Mouse (Mus musculus): ENCODE results near the gene Abca2. TPM values are rescaled to one million over a fixed set of nuclear protein-coding genes. Genes with fewer than 3 reads are reported as not detected.

Abca2 gene
- total and polyA plus RNA-seq, 2 experiments from 2014 or later: 2.4 to 32.0 TPM

DNA sequence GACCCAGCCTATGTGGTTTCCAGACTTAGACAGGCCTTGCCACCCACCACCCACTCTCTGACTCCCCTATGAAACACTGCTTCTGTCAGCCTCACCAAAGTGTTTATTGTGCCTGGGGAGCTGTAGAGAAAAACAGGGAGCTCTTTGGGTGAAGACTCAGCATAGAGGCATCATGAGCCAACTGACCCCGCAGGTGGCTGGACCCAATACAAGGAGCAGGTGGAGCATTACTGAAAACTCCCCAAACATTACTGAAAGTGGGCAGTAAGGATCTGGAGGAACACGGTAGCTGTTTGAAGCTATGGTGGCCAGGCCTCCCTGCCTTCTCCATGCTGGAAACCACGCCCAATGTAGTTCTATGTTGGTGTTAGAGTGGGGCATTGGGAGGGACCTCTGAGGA is 35.1 kb downstream of the Abca2 start:
- Histone ChIP-seq H3K9me3 (replicated peaks; ENCODE audit: control insufficient read depth, low read length) (no peaks in the 10 kb centered on the region), H3K4me1 (ENCODE audit: control insufficient read depth, insufficient read depth) (peaks cover 31% of the 10 kb centered on the region), H3K27me3 (ENCODE audit: control insufficient read depth, insufficient read depth, low read length) (no peaks in the 10 kb centered on the region), H3K9ac (replicated peaks; ENCODE audit: low read depth, low read length) (no peak overlapping the region), H3K4me2 (ENCODE audit: low read depth, low read length) (no peak overlapping the region), H3K36me3 (replicated peaks; ENCODE audit: control insufficient read depth, insufficient read depth, low read length) (peaks cover 8% of the 10 kb centered on the region), H3K4me3 (ENCODE audit: low read depth, low read length) (no peak overlapping the region), H3K27ac (ENCODE audit: low read depth) (no peak overlapping the region)
- DNase-seq (ENCODE audit: low spot score) (no peak), ATAC-seq (ENCODE audit: insufficient read depth, low read depth) (no peak)
- WGBS: 87% methylated on average over 3 of the region's 3 CpGs
- TF ChIP-seq EP300 (IDR thresholded peaks at IDR 0.05; ENCODE audit: low read depth) (no peak), CTCF (IDR thresholded peaks at IDR 0.05; ENCODE audit: low read depth) (no peak)

DNA sequence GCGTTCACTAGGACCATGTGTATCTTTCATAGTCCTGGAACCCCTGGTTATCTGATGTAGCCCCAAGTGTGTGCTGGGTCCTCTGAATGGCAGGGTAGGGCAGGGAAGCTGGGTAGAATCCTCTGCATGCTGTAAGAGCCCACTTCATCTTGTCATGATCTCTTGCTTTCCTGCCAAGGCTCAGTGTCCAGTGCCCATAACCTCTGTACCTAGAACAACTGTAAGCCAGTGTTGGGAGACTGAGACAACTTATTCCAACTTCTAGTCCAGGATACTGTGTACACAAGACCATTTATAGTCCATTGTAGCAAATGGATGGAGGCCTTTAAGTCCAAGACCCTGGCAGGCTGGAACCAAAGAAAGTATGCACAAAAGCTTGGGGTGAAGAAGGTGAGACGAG is 36.8 kb downstream of the Abca2 start:
- DNase-seq (ENCODE audit: low spot score) (no peak), ATAC-seq (ENCODE audit: insufficient read depth, low read depth) (no peak)
- H3K4me3 ChIP-seq (ENCODE audit: low read depth, low read length): no peak overlapping the region
- H3K4me2 ChIP-seq (ENCODE audit: low read depth, low read length): no peak overlapping the region; the same call in 1 of the 2 replicates
- no peaks in the 10 kb centered on the region for H3K27me3 ChIP-seq (ENCODE audit: control insufficient read depth, insufficient read depth, low read length)
- no peaks in the 10 kb centered on the region for H3K36me3 ChIP-seq (replicated peaks; ENCODE audit: control insufficient read depth, insufficient read depth, low read length)
- H3K27ac ChIP-seq (ENCODE audit: low read depth): no peak overlapping the region
- no peaks in the 10 kb centered on the region for H3K9me3 ChIP-seq (replicated peaks; ENCODE audit: control insufficient read depth, low read length)
- TF ChIP-seq CTCF (IDR thresholded peaks at IDR 0.05; ENCODE audit: low read depth) (no peak), EP300 (IDR thresholded peaks at IDR 0.05; ENCODE audit: low read depth) (no peak)
- peaks cover 38% of the 10 kb centered on the region for H3K4me1 ChIP-seq (ENCODE audit: control insufficient read depth, insufficient read depth)
- 79% methylated on average over 2 of the region's 2 CpGs for WGBS
- no peak overlapping the region for H3K9ac ChIP-seq (replicated peaks; ENCODE audit: low read depth, low read length)

DNA sequence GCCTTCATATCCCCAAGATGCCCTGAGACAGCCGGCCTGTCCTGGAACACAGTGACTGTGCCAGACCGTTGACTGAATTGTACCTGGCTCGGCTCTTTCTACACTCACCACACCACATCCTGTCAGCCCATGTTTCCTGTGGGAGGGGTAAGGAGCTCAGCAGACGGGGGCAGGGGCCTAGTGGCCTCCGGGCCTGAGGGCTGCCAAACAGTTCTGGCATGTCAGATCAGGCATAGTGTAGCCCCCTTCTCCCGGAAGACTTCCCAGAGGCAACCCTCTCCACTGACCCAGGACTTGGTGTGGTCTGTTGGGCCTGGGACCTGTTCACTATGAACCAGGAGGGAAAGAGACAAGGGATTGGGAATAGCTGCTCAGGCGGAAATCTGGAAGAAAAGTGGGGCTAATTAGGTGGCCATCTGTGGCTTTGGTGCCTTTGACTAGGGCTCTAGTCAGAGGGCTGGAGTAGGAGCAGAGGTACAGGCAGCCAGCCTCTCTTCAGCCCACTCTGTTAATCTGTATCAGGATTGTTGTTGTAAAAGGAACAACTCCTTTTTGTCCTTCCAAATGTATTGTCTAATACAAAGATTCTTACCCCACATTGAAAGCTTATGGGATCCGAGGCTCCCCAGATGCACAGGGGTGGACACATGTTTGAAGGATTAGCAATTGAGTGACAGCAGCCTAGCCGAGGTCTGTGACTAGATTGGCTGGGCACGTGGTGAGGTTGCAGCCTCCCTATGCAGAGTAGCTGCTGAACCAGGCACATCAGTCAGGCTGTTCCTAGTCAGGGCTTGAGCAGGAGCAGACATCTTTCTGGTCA is 37.5 kb downstream of the Abca2 start:
- Histone ChIP-seq H3K27ac (ENCODE audit: low read depth) (no peak overlapping the region; the same call in 1 of the 2 replicates), H3K4me1 (ENCODE audit: control insufficient read depth, insufficient read depth) (peaks cover 41% of the 10 kb centered on the region), H3K4me3 (ENCODE audit: low read depth, low read length) (no peak overlapping the region), H3K27me3 (ENCODE audit: control insufficient read depth, insufficient read depth, low read length) (no peaks in the 10 kb centered on the region), H3K9ac (replicated peaks; ENCODE audit: low read depth, low read length) (no peak overlapping the region; the same call in 1 of the 2 replicates), H3K9me3 (replicated peaks; ENCODE audit: control insufficient read depth, low read length) (no peaks in the 10 kb centered on the region), H3K4me2 (ENCODE audit: low read depth, low read length) (no peak overlapping the region; the same call in 1 of the 2 replicates), H3K36me3 (replicated peaks; ENCODE audit: control insufficient read depth, insufficient read depth, low read length) (no peaks in the 10 kb centered on the region)
- TF ChIP-seq CTCF (IDR thresholded peaks at IDR 0.05; ENCODE audit: low read depth) (no peak), EP300 (IDR thresholded peaks at IDR 0.05; ENCODE audit: low read depth) (no peak)
- ATAC-seq (ENCODE audit: insufficient read depth, low read depth): no peak
- DNase-seq (ENCODE audit: low spot score): no peak
- 40% methylated on average over 10 of the region's 10 CpGs for WGBS

GRCm38 (mm10) chr2:25467606-25468303 is 39.3 kb downstream of the Abca2 start:
- Histone ChIP-seq H3K4me3 (ENCODE audit: low read depth, low read length) (no peak overlapping the region), H3K9me3 (replicated peaks; ENCODE audit: control insufficient read depth, low read length) (no peaks in the 10 kb centered on the region), H3K27ac (ENCODE audit: low read depth) (peak overlapping the region; percentile 96), H3K36me3 (replicated peaks; ENCODE audit: control insufficient read depth, insufficient read depth, low read length) (no peaks in the 10 kb centered on the region), H3K4me1 (ENCODE audit: control insufficient read depth, insufficient read depth) (peaks cover 33% of the 10 kb centered on the region), H3K4me2 (ENCODE audit: low read depth, low read length) (peak overlapping the region; percentile 55), H3K27me3 (ENCODE audit: control insufficient read depth, insufficient read depth, low read length) (no peaks in the 10 kb centered on the region), H3K9ac (replicated peaks; ENCODE audit: low read depth, low read length) (no peak overlapping the region; the same call in 1 of the 2 replicates)
- WGBS: 49% methylated on average over 14 of the region's 14 CpGs
- peak; percentile 34 for ATAC-seq (ENCODE audit: insufficient read depth, low read depth)
- TF ChIP-seq CTCF (IDR thresholded peaks at IDR 0.05; ENCODE audit: low read depth): no peak
- TF ChIP-seq EP300 (IDR thresholded peaks at IDR 0.05; ENCODE audit: low read depth): no peak
- no peak for DNase-seq (ENCODE audit: low spot score)

DNA sequence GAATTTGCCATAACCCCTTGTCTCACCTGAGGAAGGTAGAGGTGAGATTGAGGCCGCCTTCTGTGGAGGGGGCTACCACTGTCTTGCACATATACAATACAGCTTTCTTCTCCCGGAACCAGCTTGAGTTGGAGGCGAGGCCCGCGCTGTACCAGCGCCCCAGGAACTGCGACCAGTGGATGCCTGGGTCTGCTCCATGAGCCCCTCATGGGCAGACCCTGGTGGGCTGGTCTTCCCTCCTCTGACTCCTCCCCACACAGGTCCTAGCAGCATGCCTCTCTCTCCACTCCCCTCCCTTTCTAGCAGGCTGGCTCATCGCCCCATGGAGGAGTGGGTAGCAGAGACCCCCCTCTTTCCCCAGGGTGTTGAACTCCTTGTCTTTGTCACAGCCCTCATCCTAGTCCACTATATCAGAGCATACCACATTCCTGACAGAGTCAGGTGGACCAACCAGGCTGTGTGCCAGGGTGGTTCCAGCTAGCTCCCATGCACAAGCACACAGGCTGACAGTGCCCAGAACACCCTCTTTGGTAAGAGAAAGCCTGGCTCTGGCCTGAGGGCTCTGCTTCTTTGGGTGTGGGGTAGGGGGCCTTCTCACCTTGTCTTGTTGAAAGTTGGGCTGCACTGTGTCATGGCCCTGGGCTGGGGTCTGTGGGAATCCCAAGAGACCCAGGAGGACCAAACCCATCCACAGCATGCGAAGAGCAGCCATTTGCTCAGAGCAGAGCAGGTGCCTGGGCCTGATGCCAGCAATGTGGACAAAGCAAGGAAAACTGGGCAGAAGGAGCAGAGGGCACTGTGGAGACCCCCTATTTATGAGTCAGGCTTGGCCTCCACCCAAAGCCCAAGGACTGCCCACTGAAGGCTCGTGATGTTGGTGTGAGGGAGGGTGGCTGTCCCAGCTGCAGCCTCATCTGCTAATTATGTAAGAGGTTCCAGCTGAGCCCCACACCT is 40.7 kb downstream of the Abca2 start:
- peak overlapping the region; percentile 29; the same call in 1 of the 2 replicates for H3K9ac ChIP-seq (replicated peaks; ENCODE audit: low read depth, low read length)
- WGBS: 48% methylated on average over 10 of the region's 10 CpGs
- H3K27me3 ChIP-seq (ENCODE audit: control insufficient read depth, insufficient read depth, low read length): no peaks in the 10 kb centered on the region
- H3K36me3 ChIP-seq (replicated peaks; ENCODE audit: control insufficient read depth, insufficient read depth, low read length): no peaks in the 10 kb centered on the region
- peak overlapping the region; percentile 96 for H3K27ac ChIP-seq (ENCODE audit: low read depth)
- peak; percentile 85 for DNase-seq (ENCODE audit: low spot score)
- peak overlapping the region; percentile 12 for H3K4me3 ChIP-seq (ENCODE audit: low read depth, low read length)
- H3K4me2 ChIP-seq (ENCODE audit: low read depth, low read length): peak overlapping the region; percentile 55
- peak; percentile 92 for ATAC-seq (ENCODE audit: insufficient read depth, low read depth)
- H3K4me1 ChIP-seq (ENCODE audit: control insufficient read depth, insufficient read depth): peaks cover 33% of the 10 kb centered on the region
- peak; percentile 60 for TF ChIP-seq EP300 (IDR thresholded peaks at IDR 0.05; ENCODE audit: low read depth)
- TF ChIP-seq CTCF (IDR thresholded peaks at IDR 0.05; ENCODE audit: low read depth): no peak
- no peaks in the 10 kb centered on the region for H3K9me3 ChIP-seq (replicated peaks; ENCODE audit: control insufficient read depth, low read length)
